Mouse (Mus musculus): ENCODE results near the gene Phlda3. TPM values are rescaled to one million over a fixed set of nuclear protein-coding genes. Genes with fewer than 3 reads are reported as not detected.

Phlda3 gene
- polyA plus RNA-seq, 1 experiment from 2014 or later: 78.4 TPM

DNA sequence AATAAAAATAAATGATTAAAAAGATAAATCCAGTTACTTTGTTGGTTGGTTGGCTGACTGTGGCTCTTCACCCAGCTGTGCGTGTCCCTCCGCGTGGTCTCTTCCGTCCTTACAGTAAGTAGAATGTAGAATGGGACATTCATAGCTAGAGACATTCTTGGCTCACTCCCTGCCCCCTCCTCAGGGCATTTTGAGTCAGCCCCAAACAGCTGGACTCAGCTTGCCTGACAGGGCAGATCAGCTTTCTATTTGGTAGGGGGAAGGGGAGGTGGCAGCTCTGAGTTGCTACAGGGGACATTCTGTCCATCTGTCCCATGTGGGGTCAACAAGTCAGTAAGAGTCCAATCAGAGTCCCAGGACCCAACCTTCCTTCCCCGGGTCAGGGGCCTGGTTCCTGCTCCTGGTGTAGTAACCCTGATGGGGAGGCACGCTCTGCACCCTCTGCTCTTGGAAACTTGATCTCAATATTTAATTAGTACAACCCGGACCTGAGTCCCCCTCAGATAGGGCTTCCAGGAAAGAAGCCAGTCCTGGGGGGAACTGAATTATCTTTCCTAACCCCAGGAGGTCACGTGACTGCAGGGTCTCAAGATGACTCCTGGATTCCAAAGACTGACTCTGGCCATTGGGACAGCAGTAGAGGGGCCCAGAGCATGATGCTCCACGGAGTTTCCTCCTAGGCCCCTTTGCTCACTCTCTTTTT is 2.3 kb upstream of the Phlda3 start:
- TF ChIP-seq CTCF (IDR thresholded peaks at IDR 0.05; ENCODE audit: low read depth): no peak
- Histone ChIP-seq H3K9me3 (replicated peaks; ENCODE audit: low read length) (no peaks in the 10 kb centered on the region), H3K4me1 (replicated peaks; ENCODE audit: insufficient read depth, low read length) (peaks cover 17% of the 10 kb centered on the region), H3K9ac (ENCODE audit: low read depth, low read length) (no peak overlapping the region), H3K4me3 (replicated peaks; ENCODE audit: low read depth, low read length) (no peak overlapping the region), H3K36me3 (ENCODE audit: insufficient read depth, low read length) (no peaks in the 10 kb centered on the region), H3K27ac (peak overlapping the region; percentile 44; the same call in 1 of the 2 replicates), H3K4me2 (ENCODE audit: low read length) (no peak overlapping the region), H3K27me3 (ENCODE audit: insufficient read depth, low read length) (no peaks in the 10 kb centered on the region)
- peak; percentile 71 for DNase-seq (ENCODE audit: low spot score)
- 47% methylated on average over 9 of the region's 9 CpGs for WGBS
- no peak for ATAC-seq (replicated peaks; ENCODE audit: low FRiP score, low read depth)

DNA sequence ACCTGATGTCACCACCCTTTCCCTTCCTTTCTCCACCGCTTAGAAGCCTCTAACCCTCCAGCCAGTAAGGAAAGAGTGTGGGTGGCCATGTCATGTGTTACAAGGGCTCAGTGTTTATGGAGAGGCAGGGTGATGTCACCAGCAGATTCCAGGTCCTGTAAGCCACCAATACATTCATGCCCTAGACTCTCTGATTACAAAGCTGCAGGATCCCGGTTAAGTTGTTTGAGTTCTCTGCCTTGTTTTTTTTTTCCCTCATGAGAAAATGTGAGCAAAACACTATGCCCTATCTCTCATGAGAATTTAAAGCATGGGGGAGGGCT is 1.8 kb upstream of the Phlda3 start:
- DNase-seq (ENCODE audit: low spot score) (no peak), ATAC-seq (replicated peaks; ENCODE audit: low FRiP score, low read depth) (no peak)
- H3K36me3 ChIP-seq (ENCODE audit: insufficient read depth, low read length): peaks cover 2% of the 10 kb centered on the region; the same call in 1 of the 2 replicates
- H3K4me1 ChIP-seq (replicated peaks; ENCODE audit: insufficient read depth, low read length): peaks cover 22% of the 10 kb centered on the region
- no peak overlapping the region for H3K4me3 ChIP-seq (replicated peaks; ENCODE audit: low read depth, low read length)
- H3K9me3 ChIP-seq (replicated peaks; ENCODE audit: low read length): no peaks in the 10 kb centered on the region
- WGBS: 25% methylated on average over 2 of the region's 2 CpGs
- no peak overlapping the region for H3K9ac ChIP-seq (ENCODE audit: low read depth, low read length)
- no peak overlapping the region for H3K4me2 ChIP-seq (ENCODE audit: low read length)
- no peak for TF ChIP-seq CTCF (IDR thresholded peaks at IDR 0.05; ENCODE audit: low read depth)
- peak overlapping the region; percentile 44; the same call in 1 of the 2 replicates for H3K27ac ChIP-seq
- H3K27me3 ChIP-seq (ENCODE audit: insufficient read depth, low read length): no peaks in the 10 kb centered on the region

DNA sequence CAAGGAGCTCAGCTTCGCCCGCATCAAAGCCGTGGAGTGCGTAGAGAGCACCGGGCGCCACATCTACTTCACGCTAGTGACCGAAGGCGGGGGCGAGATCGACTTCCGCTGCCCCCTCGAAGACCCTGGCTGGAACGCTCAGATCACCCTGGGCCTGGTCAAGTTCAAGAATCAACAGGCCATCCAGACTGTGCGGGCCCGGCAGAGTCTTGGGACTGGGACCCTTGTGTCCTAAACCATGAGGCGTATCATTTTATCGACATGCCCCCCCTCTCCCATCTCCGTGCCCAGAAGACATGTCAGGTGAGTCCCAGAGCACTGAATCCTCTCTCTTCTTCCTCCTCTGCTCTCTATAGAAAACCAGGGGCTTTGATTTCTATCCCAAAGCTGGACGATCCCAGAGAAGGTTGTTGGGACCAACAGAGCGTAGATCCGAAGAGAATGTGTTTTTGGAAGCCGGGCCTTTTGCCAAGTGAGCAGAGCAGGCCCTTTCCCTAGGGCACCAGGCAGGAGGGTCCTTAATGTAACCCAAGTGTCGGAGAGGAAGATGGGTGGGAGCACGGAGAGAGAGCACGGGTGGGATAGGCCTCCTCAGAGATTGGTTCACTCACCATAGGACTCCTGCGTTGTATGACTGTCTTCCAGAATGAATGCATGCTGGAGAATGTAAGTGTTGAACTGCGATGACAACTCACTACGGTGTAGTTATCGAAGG is 830 bp downstream of the Phlda3 start:
- peak overlapping the region; percentile 92 for H3K27ac ChIP-seq
- H3K4me3 ChIP-seq (replicated peaks; ENCODE audit: low read depth, low read length): peak overlapping the region; percentile 73
- peak overlapping the region; percentile 89 for H3K9ac ChIP-seq (ENCODE audit: low read depth, low read length)
- ATAC-seq (replicated peaks; ENCODE audit: low FRiP score, low read depth) (no peak), DNase-seq (ENCODE audit: low spot score) (no peak)
- peak overlapping the region; percentile 91 for H3K4me2 ChIP-seq (ENCODE audit: low read length)
- H3K9me3 ChIP-seq (replicated peaks; ENCODE audit: low read length): no peaks in the 10 kb centered on the region
- H3K36me3 ChIP-seq (ENCODE audit: insufficient read depth, low read length): peaks cover 6% of the 10 kb centered on the region; the same call in 1 of the 2 replicates
- no peak for TF ChIP-seq CTCF (IDR thresholded peaks at IDR 0.05; ENCODE audit: low read depth)
- H3K27me3 ChIP-seq (ENCODE audit: insufficient read depth, low read length): no peaks in the 10 kb centered on the region
- peaks cover 37% of the 10 kb centered on the region for H3K4me1 ChIP-seq (replicated peaks; ENCODE audit: insufficient read depth, low read length)
- WGBS: 6% methylated on average over 30 of the region's 30 CpGs

DNA sequence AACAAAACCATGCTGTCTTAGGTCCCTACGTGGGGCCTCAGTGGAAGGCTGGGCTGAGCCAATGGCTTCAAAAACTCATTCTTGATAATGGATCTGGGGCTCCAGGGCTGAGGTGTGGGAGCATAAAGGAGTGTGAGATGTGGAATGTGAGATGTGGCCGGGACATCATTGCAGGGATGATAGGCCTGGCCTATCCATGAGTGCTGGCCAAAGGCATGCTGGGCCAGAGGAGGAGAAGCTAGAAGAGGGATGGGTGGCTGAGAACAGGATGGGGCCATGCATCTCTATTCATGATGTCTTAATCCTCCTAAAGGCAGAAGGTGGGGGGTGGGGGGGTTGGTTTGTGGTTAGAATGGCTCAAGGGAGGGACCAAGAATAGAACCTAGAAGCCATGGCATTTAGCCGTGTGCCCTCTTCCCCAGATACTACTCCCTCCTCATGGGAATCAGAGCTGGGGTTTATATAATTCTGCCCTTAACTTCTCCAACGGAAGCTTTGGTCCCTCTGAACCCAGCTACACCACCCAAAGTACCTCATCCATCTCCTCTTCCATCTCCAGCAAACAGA is 1.5 kb downstream of the Phlda3 start:
- no peaks in the 10 kb centered on the region for H3K9me3 ChIP-seq (replicated peaks; ENCODE audit: low read length)
- DNase-seq (ENCODE audit: low spot score) (no peak), ATAC-seq (replicated peaks; ENCODE audit: low FRiP score, low read depth) (no peak)
- H3K27ac ChIP-seq: 0 out of 2 replicates have a peak overlapping the region, but pooled peaks have one; percentile 2
- peaks cover 37% of the 10 kb centered on the region for H3K4me1 ChIP-seq (replicated peaks; ENCODE audit: insufficient read depth, low read length)
- H3K36me3 ChIP-seq (ENCODE audit: insufficient read depth, low read length): peaks cover 6% of the 10 kb centered on the region; the same call in 1 of the 2 replicates
- WGBS: 30% methylated on average over 4 of the region's 4 CpGs
- no peak for TF ChIP-seq CTCF (IDR thresholded peaks at IDR 0.05; ENCODE audit: low read depth)
- H3K4me2 ChIP-seq (ENCODE audit: low read length): peak overlapping the region; percentile 91
- H3K27me3 ChIP-seq (ENCODE audit: insufficient read depth, low read length): no peaks in the 10 kb centered on the region
- peak overlapping the region; percentile 89 for H3K9ac ChIP-seq (ENCODE audit: low read depth, low read length)
- peak overlapping the region; percentile 73 for H3K4me3 ChIP-seq (replicated peaks; ENCODE audit: low read depth, low read length)

DNA sequence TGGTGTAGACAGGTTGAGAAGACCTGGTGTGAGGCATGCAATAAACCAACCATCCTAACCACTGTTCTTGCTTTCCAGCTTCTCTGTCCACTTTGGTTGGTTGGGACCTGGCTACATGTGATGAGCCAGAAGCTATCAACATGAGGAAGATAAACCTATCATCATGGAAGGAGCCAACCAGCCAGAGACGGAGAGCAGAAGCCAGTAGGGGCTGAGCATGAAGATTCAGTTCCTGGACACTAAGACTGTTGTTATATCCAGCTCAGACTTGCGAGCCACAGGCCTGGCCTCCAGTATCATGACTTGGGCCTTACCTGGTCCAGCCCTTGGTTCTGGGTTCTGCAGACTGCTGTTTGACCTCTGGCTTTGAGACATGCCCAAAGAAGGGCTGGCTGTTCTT is 2.5 kb downstream of the Phlda3 start:
- Histone ChIP-seq H3K9me3 (replicated peaks; ENCODE audit: low read length) (no peaks in the 10 kb centered on the region), H3K4me3 (replicated peaks; ENCODE audit: low read depth, low read length) (0 out of 2 replicates have a peak overlapping the region, but pooled peaks have one; percentile 73), H3K4me2 (ENCODE audit: low read length) (peak overlapping the region; percentile 91), H3K36me3 (ENCODE audit: insufficient read depth, low read length) (peaks cover 6% of the 10 kb centered on the region; the same call in 1 of the 2 replicates), H3K9ac (ENCODE audit: low read depth, low read length) (no peak overlapping the region), H3K4me1 (replicated peaks; ENCODE audit: insufficient read depth, low read length) (peaks cover 37% of the 10 kb centered on the region), H3K27me3 (ENCODE audit: insufficient read depth, low read length) (no peaks in the 10 kb centered on the region), H3K27ac (no peak overlapping the region)
- TF ChIP-seq CTCF (IDR thresholded peaks at IDR 0.05; ENCODE audit: low read depth): no peak
- DNase-seq (ENCODE audit: low spot score): no peak
- WGBS: 86% methylated on average over 2 of the region's 2 CpGs
- no peak for ATAC-seq (replicated peaks; ENCODE audit: low FRiP score, low read depth)

DNA sequence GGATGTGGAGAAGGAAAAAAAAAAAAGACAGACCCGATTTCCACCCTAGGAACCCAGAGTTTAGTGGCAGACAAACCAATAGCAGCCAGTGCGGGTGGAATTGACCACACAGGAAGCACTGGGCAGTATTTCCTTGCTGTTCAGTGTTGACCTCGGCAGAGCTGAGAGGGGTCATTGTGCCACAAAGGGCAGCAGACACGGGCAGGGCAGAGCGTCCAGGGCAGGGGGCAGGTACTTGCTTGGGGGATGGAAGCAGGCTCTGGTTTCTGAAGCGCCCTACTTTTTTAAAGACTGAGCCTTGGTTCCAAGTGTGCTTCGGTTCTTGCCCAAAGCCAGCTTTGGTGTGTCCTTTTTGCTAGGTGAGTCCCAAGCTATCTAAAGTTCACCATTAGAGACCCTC is 4.3 kb downstream of the Phlda3 start:
- H3K9ac ChIP-seq (ENCODE audit: low read depth, low read length): no peak overlapping the region
- no peak overlapping the region for H3K4me2 ChIP-seq (ENCODE audit: low read length)
- TF ChIP-seq CTCF (IDR thresholded peaks at IDR 0.05; ENCODE audit: low read depth): no peak
- peaks cover 6% of the 10 kb centered on the region; the same call in 1 of the 2 replicates for H3K36me3 ChIP-seq (ENCODE audit: insufficient read depth, low read length)
- no peak for DNase-seq (ENCODE audit: low spot score)
- H3K27me3 ChIP-seq (ENCODE audit: insufficient read depth, low read length): no peaks in the 10 kb centered on the region
- H3K4me3 ChIP-seq (replicated peaks; ENCODE audit: low read depth, low read length): no peak overlapping the region
- peaks cover 36% of the 10 kb centered on the region for H3K4me1 ChIP-seq (replicated peaks; ENCODE audit: insufficient read depth, low read length)
- ATAC-seq (replicated peaks; ENCODE audit: low FRiP score, low read depth): no peak
- WGBS: 47% methylated on average over 7 of the region's 7 CpGs
- H3K9me3 ChIP-seq (replicated peaks; ENCODE audit: low read length): no peaks in the 10 kb centered on the region
- peak overlapping the region; percentile 25; the same call in 1 of the 2 replicates for H3K27ac ChIP-seq

Data from kidney, postnatal 0 days (tissue).